Mouse (Mus musculus): ENCODE results near the gene Bcl2l15. TPM values are rescaled to one million over a fixed set of nuclear protein-coding genes. Genes with fewer than 3 reads are reported as not detected.
"Not testable (repeated sequence)": the region's sequence is repeated elsewhere in the genome, so short reads cannot be mapped to it uniquely, and the experiment has no call there.

Gene Bcl2l15
- polyA plus RNA-seq, 1 experiment, result 0.68 TPM

DNA sequence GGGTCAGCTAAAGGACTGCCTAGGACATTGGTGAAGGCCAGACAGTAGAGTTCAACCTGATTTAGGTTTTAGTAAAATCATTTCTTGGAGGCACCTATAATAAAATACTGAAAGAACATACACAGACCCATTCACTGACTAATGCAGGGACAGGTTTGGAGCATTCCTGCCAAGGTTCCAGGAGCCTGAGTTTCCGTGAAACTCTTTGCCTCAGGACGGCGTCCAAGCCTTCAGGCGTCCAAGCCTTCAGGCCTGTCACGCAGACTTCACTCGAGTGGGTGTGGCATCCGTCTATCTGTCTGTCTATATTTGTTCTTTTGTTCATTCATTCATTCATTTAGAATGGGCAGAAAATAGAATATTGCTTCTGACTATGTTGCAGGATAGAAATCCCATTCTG is 1.3 kb upstream of the Bcl2l15 start:
- Histone ChIP-seq H3K27ac (ENCODE audit: control insufficient read depth, insufficient read depth, low read depth, low read length) (no peak overlapping the region), H3K36me3 (ENCODE audit: control insufficient read depth, insufficient read depth, low read length) (no peaks in the 10 kb centered on the region), H3K4me1 (ENCODE audit: control insufficient read depth, insufficient read depth, low read length) (no peaks in the 10 kb centered on the region), H3K4me3 (ENCODE audit: control insufficient read depth, low read depth, low read length) (no peak overlapping the region), H3K27me3 (ENCODE audit: control insufficient read depth, insufficient read depth, low read length) (no peaks in the 10 kb centered on the region)
- TF ChIP-seq CTCF (IDR thresholded peaks at IDR 0.05; ENCODE audit: control insufficient read depth, insufficient read depth, insufficient replicate concordance, low read depth, low read length), result no peak
- no peak for TF ChIP-seq POLR2A (IDR thresholded peaks at IDR 0.05; ENCODE audit: control insufficient read depth, low read depth, low read length)

GRCm38 (mm10) chr3:103834001-103834400 is 1.6 kb downstream of the Bcl2l15 start:
- no peaks in the 10 kb centered on the region for H3K36me3 ChIP-seq (ENCODE audit: control insufficient read depth, insufficient read depth, low read length)
- H3K4me3 ChIP-seq (ENCODE audit: control insufficient read depth, low read depth, low read length), result no peak overlapping the region
- no peaks in the 10 kb centered on the region for H3K4me1 ChIP-seq (ENCODE audit: control insufficient read depth, insufficient read depth, low read length)
- no peak for TF ChIP-seq POLR2A (IDR thresholded peaks at IDR 0.05; ENCODE audit: control insufficient read depth, low read depth, low read length)
- no peak for TF ChIP-seq CTCF (IDR thresholded peaks at IDR 0.05; ENCODE audit: control insufficient read depth, insufficient read depth, insufficient replicate concordance, low read depth, low read length)
- no peaks in the 10 kb centered on the region for H3K27me3 ChIP-seq (ENCODE audit: control insufficient read depth, insufficient read depth, low read length)
- H3K27ac ChIP-seq (ENCODE audit: control insufficient read depth, insufficient read depth, low read depth, low read length), result no peak overlapping the region

DNA sequence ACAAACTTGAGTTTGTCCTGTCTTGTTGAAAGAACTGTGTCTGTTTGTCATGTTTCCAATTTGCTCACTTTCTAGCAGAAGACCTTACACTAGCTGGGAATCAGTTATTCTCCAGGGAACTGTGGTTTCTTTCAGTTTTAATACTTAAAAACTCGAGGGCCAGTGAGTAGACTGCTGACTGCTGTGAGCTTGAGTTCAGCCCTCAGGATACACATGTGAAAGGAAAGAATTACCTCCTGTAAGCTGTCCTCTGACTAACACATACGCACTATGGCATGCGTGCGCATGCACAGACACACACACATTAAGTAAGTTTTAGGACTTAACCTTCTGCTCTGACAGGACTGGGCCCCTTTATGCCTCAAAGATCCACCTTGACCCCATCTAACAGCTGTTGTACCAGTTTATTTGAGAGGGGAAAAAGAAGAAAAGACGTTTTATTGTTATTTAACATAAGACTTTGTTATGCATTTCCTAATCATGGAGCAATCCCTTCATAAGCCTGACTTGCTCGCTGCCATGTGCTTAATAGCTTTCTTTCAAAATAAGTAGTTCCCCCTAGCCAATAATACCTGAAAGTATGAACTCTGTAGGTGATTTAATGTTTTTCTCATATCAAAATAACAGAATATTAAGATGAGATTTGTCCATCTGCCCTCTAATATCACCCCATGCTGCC is 3.0 kb downstream of the Bcl2l15 start:
- Histone ChIP-seq H3K4me3 (ENCODE audit: control insufficient read depth, low read depth, low read length) (no peak overlapping the region), H3K27ac (ENCODE audit: control insufficient read depth, insufficient read depth, low read depth, low read length) (no peak overlapping the region), H3K36me3 (ENCODE audit: control insufficient read depth, insufficient read depth, low read length) (no peaks in the 10 kb centered on the region), H3K27me3 (ENCODE audit: control insufficient read depth, insufficient read depth, low read length) (no peaks in the 10 kb centered on the region), H3K4me1 (ENCODE audit: control insufficient read depth, insufficient read depth, low read length) (no peaks in the 10 kb centered on the region)
- no peak for TF ChIP-seq CTCF (IDR thresholded peaks at IDR 0.05; ENCODE audit: control insufficient read depth, insufficient read depth, insufficient replicate concordance, low read depth, low read length)
- no peak for TF ChIP-seq POLR2A (IDR thresholded peaks at IDR 0.05; ENCODE audit: control insufficient read depth, low read depth, low read length)

DNA sequence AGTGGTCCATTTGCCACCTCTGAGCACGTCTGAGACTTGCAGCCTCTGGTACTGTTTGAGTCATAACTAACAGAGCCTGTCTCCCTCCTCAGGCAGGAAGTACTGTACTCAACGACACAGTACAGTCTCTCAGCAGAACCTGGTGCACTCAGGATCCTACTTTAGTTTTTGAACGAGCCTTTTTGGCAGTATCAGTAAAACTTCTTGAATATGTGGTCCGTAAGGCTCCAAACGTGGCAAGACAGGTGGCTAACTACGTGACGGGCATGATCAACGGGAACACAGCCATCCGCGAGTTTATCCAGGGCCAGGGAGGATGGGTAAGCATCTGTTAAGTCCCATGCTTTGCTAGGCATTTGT is 3.5 kb downstream of the Bcl2l15 start:
- TF ChIP-seq POLR2A (IDR thresholded peaks at IDR 0.05; ENCODE audit: control insufficient read depth, low read depth, low read length) (no peak), CTCF (IDR thresholded peaks at IDR 0.05; ENCODE audit: control insufficient read depth, insufficient read depth, insufficient replicate concordance, low read depth, low read length) (no peak)
- H3K4me1 ChIP-seq (ENCODE audit: control insufficient read depth, insufficient read depth, low read length), result no peaks in the 10 kb centered on the region
- no peak overlapping the region for H3K4me3 ChIP-seq (ENCODE audit: control insufficient read depth, low read depth, low read length)
- H3K27ac ChIP-seq (ENCODE audit: control insufficient read depth, insufficient read depth, low read depth, low read length), result no peak overlapping the region
- no peaks in the 10 kb centered on the region for H3K27me3 ChIP-seq (ENCODE audit: control insufficient read depth, insufficient read depth, low read length)
- no peaks in the 10 kb centered on the region for H3K36me3 ChIP-seq (ENCODE audit: control insufficient read depth, insufficient read depth, low read length)

GRCm38 (mm10) chr3:103836453-103836852 is 4.1 kb downstream of the Bcl2l15 start:
- H3K4me3 ChIP-seq (ENCODE audit: control insufficient read depth, low read depth, low read length), result no peak overlapping the region
- no peak overlapping the region for H3K27ac ChIP-seq (ENCODE audit: control insufficient read depth, insufficient read depth, low read depth, low read length)
- TF ChIP-seq CTCF (IDR thresholded peaks at IDR 0.05; ENCODE audit: control insufficient read depth, insufficient read depth, insufficient replicate concordance, low read depth, low read length) (no peak), POLR2A (IDR thresholded peaks at IDR 0.05; ENCODE audit: control insufficient read depth, low read depth, low read length) (no peak)
- no peaks in the 10 kb centered on the region for H3K36me3 ChIP-seq (ENCODE audit: control insufficient read depth, insufficient read depth, low read length)
- H3K27me3 ChIP-seq (ENCODE audit: control insufficient read depth, insufficient read depth, low read length), result no peaks in the 10 kb centered on the region
- H3K4me1 ChIP-seq (ENCODE audit: control insufficient read depth, insufficient read depth, low read length), result no peaks in the 10 kb centered on the region

DNA sequence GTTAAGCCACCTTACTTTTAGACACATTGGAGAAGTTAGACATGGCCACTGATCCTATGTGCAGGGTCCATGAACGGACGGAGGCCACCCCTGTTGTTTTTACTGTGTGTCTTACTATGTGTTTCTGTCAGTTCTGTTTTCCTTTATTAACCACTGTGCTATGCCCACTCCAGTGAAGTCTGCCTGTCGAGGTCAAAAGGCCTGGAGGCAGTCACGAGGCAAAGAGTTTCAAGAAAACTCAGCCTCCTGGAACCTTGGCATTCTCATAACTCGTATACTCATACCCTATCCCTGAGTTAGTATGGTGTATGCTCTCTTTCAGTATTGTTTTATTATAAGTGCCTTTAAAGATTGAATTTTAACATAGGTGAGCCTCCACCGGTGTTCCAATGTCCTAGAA is 7.3 kb downstream of the Bcl2l15 start:
- no peak overlapping the region for H3K4me3 ChIP-seq (ENCODE audit: control insufficient read depth, low read depth, low read length)
- no peaks in the 10 kb centered on the region for H3K36me3 ChIP-seq (ENCODE audit: control insufficient read depth, insufficient read depth, low read length)
- H3K27me3 ChIP-seq (ENCODE audit: control insufficient read depth, insufficient read depth, low read length), result no peaks in the 10 kb centered on the region
- no peak overlapping the region for H3K27ac ChIP-seq (ENCODE audit: control insufficient read depth, insufficient read depth, low read depth, low read length)
- no peaks in the 10 kb centered on the region for H3K4me1 ChIP-seq (ENCODE audit: control insufficient read depth, insufficient read depth, low read length)
- TF ChIP-seq POLR2A (IDR thresholded peaks at IDR 0.05; ENCODE audit: control insufficient read depth, low read depth, low read length) (no peak), CTCF (IDR thresholded peaks at IDR 0.05; ENCODE audit: control insufficient read depth, insufficient read depth, insufficient replicate concordance, low read depth, low read length) (no peak)

DNA sequence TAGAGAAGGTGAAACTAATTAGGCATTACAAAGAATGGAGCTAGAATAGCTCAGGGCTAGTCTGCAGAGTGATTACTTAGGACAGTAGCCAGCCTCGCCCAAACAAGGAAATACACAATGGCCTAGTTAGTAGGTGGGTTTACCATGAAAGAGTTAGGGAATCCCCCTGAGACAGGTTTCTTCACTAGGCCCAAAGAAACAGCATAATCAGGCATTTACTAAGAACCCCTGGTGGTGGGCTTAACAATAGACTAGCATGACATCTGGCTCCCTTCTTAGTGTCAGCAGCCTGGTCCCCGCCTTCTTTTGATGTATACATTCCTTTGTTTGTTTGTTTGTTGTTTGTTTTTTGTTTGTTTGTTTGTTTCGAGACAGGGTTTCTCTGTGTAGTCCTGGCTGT is 7.8 kb downstream of the Bcl2l15 start:
- H3K27ac ChIP-seq (ENCODE audit: control insufficient read depth, insufficient read depth, low read depth, low read length); H3K36me3 ChIP-seq (ENCODE audit: control insufficient read depth, insufficient read depth, low read length); H3K4me1 ChIP-seq (ENCODE audit: control insufficient read depth, insufficient read depth, low read length); H3K27me3 ChIP-seq (ENCODE audit: control insufficient read depth, insufficient read depth, low read length); H3K4me3 ChIP-seq (ENCODE audit: control insufficient read depth, low read depth, low read length): not testable (repeated sequence)

GRCm38 (mm10) chr3:103840946-103841345 is 8.5 kb downstream of the Bcl2l15 start:
- H3K27ac ChIP-seq (ENCODE audit: control insufficient read depth, insufficient read depth, low read depth, low read length); H3K4me1 ChIP-seq (ENCODE audit: control insufficient read depth, insufficient read depth, low read length); H3K4me3 ChIP-seq (ENCODE audit: control insufficient read depth, low read depth, low read length); H3K36me3 ChIP-seq (ENCODE audit: control insufficient read depth, insufficient read depth, low read length); H3K27me3 ChIP-seq (ENCODE audit: control insufficient read depth, insufficient read depth, low read length): not testable (repeated sequence)
